ENCODE assay signal across 8 mouse cellular contexts in the genomic region with DNA sequence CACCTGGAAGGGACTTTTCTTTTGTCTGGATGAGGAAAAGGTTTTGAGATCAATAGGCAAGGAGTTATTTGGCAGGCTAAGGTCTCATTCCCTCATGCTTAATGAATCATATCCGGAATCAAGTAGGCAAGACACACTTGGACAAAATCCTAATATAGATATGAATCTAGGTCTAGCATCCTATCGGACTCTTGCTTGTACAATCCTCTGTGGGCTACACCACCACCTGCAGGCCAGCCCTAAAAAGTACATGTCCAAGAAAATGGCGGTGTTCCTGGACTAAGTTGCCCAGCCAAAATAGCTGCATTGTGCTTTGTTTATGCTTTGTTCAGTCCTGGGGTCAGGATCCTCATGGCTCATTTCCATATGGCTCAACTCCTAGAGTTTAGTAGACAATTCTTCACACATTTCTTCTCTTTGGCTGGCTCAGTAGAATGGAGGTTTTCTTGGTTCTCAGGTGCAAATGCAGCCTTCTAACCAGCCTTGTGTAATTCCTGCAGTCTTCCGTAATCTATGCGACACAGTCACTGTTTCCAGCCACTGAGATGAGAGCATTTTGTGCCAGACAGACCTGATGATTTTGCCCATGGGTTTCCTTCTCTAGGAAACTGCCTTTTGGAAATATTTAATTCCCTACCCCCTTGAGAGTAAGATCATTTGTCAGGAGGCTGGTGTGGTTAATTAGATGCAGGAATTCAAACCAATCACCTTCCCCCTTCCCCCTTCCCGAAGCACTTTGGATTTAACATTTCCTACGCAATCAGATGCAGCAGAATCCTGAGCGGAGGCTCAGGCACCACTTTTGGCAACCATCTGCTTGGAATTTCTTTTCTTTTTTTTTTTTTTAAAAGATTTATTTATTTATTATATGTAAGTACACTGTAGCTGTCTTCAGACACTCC.
DNase-seq lines count a peak whose midpoint lies in the region; ATAC-seq lines count a peak whose summit lies in the region.

No protein-coding gene starts in this region.

- DNase-seq in urinary bladder, postnatal 25 days (ENCODE audit: low spot score), result peak; percentile 43
- DNase-seq in urinary bladder, adult 2 months (ENCODE audit: low spot score), result no peak
- peak; percentile 90 for DNase-seq in brain, adult 2 months (ENCODE audit: low read depth, low spot score)
- DNase-seq in fibroblast of lung, adult 2 months (ENCODE audit: low read depth), result peak; percentile 65
- peak; percentile 51 for DNase-seq in induced T-regulatory cell, adult 2 months (ENCODE audit: low read depth)
- peak; percentile 50 to 70 for DNase-seq in lung, adult 18-20 months
- peak; percentile 43 for DNase-seq in retina, postnatal 7 days (ENCODE audit: low read depth, low spot score)

- no peak for ATAC-seq in granulocyte monocyte progenitor cell, adult 5-6 weeks (replicated peaks; ENCODE audit: poor library complexity, severe bottlenecking)
